Mouse (Mus musculus): ENCODE measurements around the gene 4921530L21Rik.

GRCm38 (mm10) chr14:95880954-95881353 is at the start of gene 4921530L21Rik:
- no peak for TF ChIP-seq CTCF (IDR thresholded peaks at IDR 0.05; ENCODE audit: insufficient read depth, low read depth, low read length)
- TF ChIP-seq POLR2A (IDR thresholded peaks at IDR 0.05; ENCODE audit: insufficient read depth, low read depth, low read length): no peak

Data from olfactory bulb, adult 2 months (tissue).